Mouse (Mus musculus): ENCODE data around the gene Lrrc36. TPM values are rescaled to one million over a fixed set of nuclear protein-coding genes. Genes with fewer than 3 reads are reported as not detected.

Lrrc36 gene
- polyA plus RNA-seq, 1 experiment from 2014 or later, result 0.88 TPM

- Histone ChIP-seq H3K4me2 (replicated peaks) (no peak overlapping the region), H3K4me3 (no peak overlapping the region), H3K9me3 (no peaks in the 10 kb centered on the region), H3K27ac (replicated peaks) (no peak overlapping the region), H3K27me3 (no peaks in the 10 kb centered on the region), H3K9ac (replicated peaks) (no peak overlapping the region), H3K36me3 (no peaks in the 10 kb centered on the region), H3K4me1 (peaks cover 7% of the 10 kb centered on the region; the same call in 1 of the 2 replicates)
- ATAC-seq (replicated peaks), result no peak
- WGBS, result 35% methylated on average over 3 of the region's 3 CpGs
Measured at GRCm38 (mm10) chr8:105397747-105398146, 15.6 kb upstream of the Lrrc36 start.

DNA sequence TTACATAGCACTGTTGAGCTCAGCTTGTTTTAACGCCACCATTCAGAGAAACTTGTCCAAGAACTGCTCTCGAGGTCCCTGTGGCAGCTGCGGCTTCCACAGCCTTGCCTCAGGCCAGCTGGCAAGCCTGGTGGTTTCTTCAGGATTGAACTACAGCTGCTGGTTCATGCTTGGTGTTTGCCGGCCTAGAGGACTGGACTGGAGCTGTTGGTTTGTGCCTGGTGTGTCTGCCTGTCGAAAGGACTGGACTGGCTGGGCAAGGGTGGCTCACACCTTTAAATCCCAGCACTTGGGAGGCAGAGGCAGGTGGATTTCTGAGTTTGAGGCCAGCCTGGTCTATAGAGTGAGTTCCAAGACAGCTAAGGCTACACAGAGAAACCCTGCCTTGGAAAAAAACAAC lies 13.4 kb upstream of the Lrrc36 start:
- Histone ChIP-seq H3K4me2 (replicated peaks) (no peak overlapping the region), H3K27me3 (no peaks in the 10 kb centered on the region), H3K4me3 (no peak overlapping the region), H3K9ac (replicated peaks) (no peak overlapping the region), H3K9me3 (no peaks in the 10 kb centered on the region), H3K4me1 (no peaks in the 10 kb centered on the region), H3K27ac (replicated peaks) (no peak overlapping the region), H3K36me3 (no peaks in the 10 kb centered on the region)
- no peak for ATAC-seq (replicated peaks)
- 85% methylated on average over 5 of the region's 5 CpGs for WGBS

- Histone ChIP-seq H3K9ac (replicated peaks) (no peak overlapping the region), H3K27me3 (no peaks in the 10 kb centered on the region), H3K27ac (replicated peaks) (no peak overlapping the region), H3K4me1 (peaks cover 13% of the 10 kb centered on the region; the same call in 1 of the 2 replicates), H3K9me3 (no peaks in the 10 kb centered on the region), H3K36me3 (no peaks in the 10 kb centered on the region), H3K4me2 (replicated peaks) (no peak overlapping the region), H3K4me3 (no peak overlapping the region)
- ATAC-seq (replicated peaks), result no peak
- 93% methylated on average over 8 of the region's 8 CpGs for WGBS
Measured at GRCm38 (mm10) chr8:105403467-105403866, 9.9 kb upstream of the Lrrc36 start.

- H3K27me3 ChIP-seq, result no peaks in the 10 kb centered on the region
- no peak overlapping the region for H3K4me2 ChIP-seq (replicated peaks)
- no peak overlapping the region for H3K9ac ChIP-seq (replicated peaks)
- no peak overlapping the region for H3K27ac ChIP-seq (replicated peaks)
- H3K9me3 ChIP-seq, result no peaks in the 10 kb centered on the region
- peaks cover 13% of the 10 kb centered on the region; the same call in 1 of the 2 replicates for H3K4me1 ChIP-seq
- ATAC-seq (replicated peaks), result no peak
- no peak overlapping the region for H3K4me3 ChIP-seq
- H3K36me3 ChIP-seq, result no peaks in the 10 kb centered on the region
- 34% methylated on average over 1 of the region's 1 CpGs for WGBS
Measured at GRCm38 (mm10) chr8:105404496-105404895, 8.9 kb upstream of the Lrrc36 start.

- H3K27me3 ChIP-seq, result no peaks in the 10 kb centered on the region
- 55% methylated on average over 10 of the region's 10 CpGs for WGBS
- no peak overlapping the region for H3K4me2 ChIP-seq (replicated peaks)
- ATAC-seq (replicated peaks), result peak; percentile 60; the same call in 1 of the 2 replicates
- no peak overlapping the region for H3K9ac ChIP-seq (replicated peaks)
- H3K36me3 ChIP-seq, result no peaks in the 10 kb centered on the region
- H3K4me1 ChIP-seq, result peaks cover 13% of the 10 kb centered on the region; the same call in 1 of the 2 replicates
- no peaks in the 10 kb centered on the region for H3K9me3 ChIP-seq
- no peak overlapping the region for H3K27ac ChIP-seq (replicated peaks)
- no peak overlapping the region for H3K4me3 ChIP-seq
Measured at GRCm38 (mm10) chr8:105406416-105406815, 7.0 kb upstream of the Lrrc36 start.

GRCm38 (mm10) chr8:105408331-105408730 lies 5.0 kb upstream of the Lrrc36 start:
- Histone ChIP-seq H3K27ac (replicated peaks) (no peak overlapping the region), H3K4me3 (no peak overlapping the region), H3K9me3 (no peaks in the 10 kb centered on the region), H3K27me3 (peaks cover 3% of the 10 kb centered on the region), H3K4me1 (peaks cover 14% of the 10 kb centered on the region), H3K9ac (replicated peaks) (no peak overlapping the region), H3K4me2 (replicated peaks) (no peak overlapping the region), H3K36me3 (no peaks in the 10 kb centered on the region)
- WGBS, result 69% methylated on average over 7 of the region's 7 CpGs
- ATAC-seq (replicated peaks), result no peak

- ATAC-seq (replicated peaks), result no peak
- 93% methylated on average over 6 of the region's 6 CpGs for WGBS
Measured at GRCm38 (mm10) chr8:105409947-105410346, 3.4 kb upstream of the Lrrc36 start.

DNA sequence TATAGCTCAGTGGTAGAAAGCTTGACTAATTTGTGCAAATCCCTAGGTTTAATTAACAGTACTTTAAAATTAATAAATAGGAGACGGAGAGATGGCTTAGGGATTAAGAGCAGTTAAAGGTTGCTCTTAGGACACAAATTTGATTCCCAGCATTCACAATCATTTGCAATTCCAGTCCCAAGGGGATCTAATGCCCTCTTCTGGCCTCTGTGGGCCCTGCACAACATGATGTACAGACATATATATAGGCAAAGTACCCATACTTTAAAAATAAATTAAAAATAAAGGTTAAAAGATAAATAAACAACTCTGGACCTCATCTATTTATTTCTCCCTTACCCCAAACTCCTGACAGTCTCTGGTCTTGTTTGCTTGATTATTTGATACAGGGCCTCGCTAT lies 5.6 kb downstream of the Lrrc36 start:
- Histone ChIP-seq H3K27ac (replicated peaks) (no peak overlapping the region), H3K9ac (replicated peaks) (no peak overlapping the region), H3K4me2 (replicated peaks) (no peak overlapping the region), H3K27me3 (peaks cover 2% of the 10 kb centered on the region; the same call in 1 of the 2 replicates), H3K4me1 (0 out of 2 replicates have a peak, but pooled peaks cover under 1% of the 10 kb centered on the region), H3K9me3 (no peaks in the 10 kb centered on the region), H3K36me3 (no peaks in the 10 kb centered on the region), H3K4me3 (no peak overlapping the region)
- WGBS, result 68% methylated on average over 2 of the region's 2 CpGs
- ATAC-seq (replicated peaks), result no peak

More at GRCm38 (mm10) chr8:105409947-105410346, 3.4 kb upstream of the Lrrc36 start:
- Histone ChIP-seq H3K27ac (replicated peaks) (no peak overlapping the region), H3K27me3 (peaks cover 11% of the 10 kb centered on the region), H3K4me1 (peaks cover 21% of the 10 kb centered on the region), H3K36me3 (no peaks in the 10 kb centered on the region), H3K4me2 (replicated peaks) (no peak overlapping the region), H3K4me3 (no peak overlapping the region), H3K9me3 (no peaks in the 10 kb centered on the region), H3K9ac (replicated peaks) (no peak overlapping the region)

- H3K27ac ChIP-seq (replicated peaks), result no peak overlapping the region
- ATAC-seq (replicated peaks), result no peak
- H3K4me1 ChIP-seq, result no peaks in the 10 kb centered on the region
- no peak overlapping the region for H3K9ac ChIP-seq (replicated peaks)
- no peaks in the 10 kb centered on the region for H3K27me3 ChIP-seq
- WGBS, result 89% methylated on average over 4 of the region's 4 CpGs
- no peaks in the 10 kb centered on the region for H3K36me3 ChIP-seq
- H3K4me3 ChIP-seq, result no peak overlapping the region
- H3K9me3 ChIP-seq, result no peaks in the 10 kb centered on the region
- H3K4me2 ChIP-seq (replicated peaks), result no peak overlapping the region
Measured at GRCm38 (mm10) chr8:105419800-105420199, 6.4 kb downstream of the Lrrc36 start.

DNA sequence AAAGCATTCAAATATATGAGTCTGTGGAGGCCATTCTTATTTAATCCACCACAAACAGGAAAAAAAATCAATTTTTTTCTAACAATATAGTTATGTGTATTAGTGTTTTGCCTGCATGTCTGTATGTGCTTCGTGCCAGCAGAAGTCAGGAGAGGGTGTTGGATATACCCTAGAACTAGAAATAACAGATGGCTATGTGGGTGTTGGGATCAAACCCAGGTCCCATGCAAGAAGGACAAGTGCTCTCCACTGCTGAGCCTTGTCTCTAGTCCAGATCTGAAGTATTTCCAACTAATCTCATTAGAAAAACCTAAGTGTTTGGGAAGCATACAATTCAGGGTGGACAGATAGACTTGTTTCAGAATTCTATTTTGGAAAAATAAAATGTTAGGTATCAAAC lies 8.6 kb downstream of the Lrrc36 start:
- no peaks in the 10 kb centered on the region for H3K27me3 ChIP-seq
- H3K4me2 ChIP-seq (replicated peaks), result no peak overlapping the region
- no peaks in the 10 kb centered on the region for H3K4me1 ChIP-seq
- no peak overlapping the region for H3K4me3 ChIP-seq
- no peak overlapping the region for H3K9ac ChIP-seq (replicated peaks)
- ATAC-seq (replicated peaks), result no peak
- WGBS, result 70% methylated on average over 1 of the region's 1 CpGs
- no peaks in the 10 kb centered on the region for H3K9me3 ChIP-seq
- H3K27ac ChIP-seq (replicated peaks), result no peak overlapping the region
- H3K36me3 ChIP-seq, result no peaks in the 10 kb centered on the region

- Histone ChIP-seq H3K36me3 (no peaks in the 10 kb centered on the region), H3K27me3 (no peaks in the 10 kb centered on the region), H3K9ac (replicated peaks) (no peak overlapping the region), H3K27ac (replicated peaks) (no peak overlapping the region), H3K4me2 (replicated peaks) (no peak overlapping the region), H3K4me1 (peaks cover 2% of the 10 kb centered on the region; the same call in 1 of the 2 replicates), H3K9me3 (no peaks in the 10 kb centered on the region), H3K4me3 (no peak overlapping the region)
- ATAC-seq (replicated peaks), result no peak
- 83% methylated on average over 6 of the region's 6 CpGs for WGBS
Measured at GRCm38 (mm10) chr8:105426878-105427277, 13.5 kb downstream of the Lrrc36 start.

GRCm38 (mm10) chr8:105431743-105432515 lies 18.6 kb downstream of the Lrrc36 start:
- 30% methylated on average over 7 of the region's 7 CpGs for WGBS
- Histone ChIP-seq H3K4me2 (replicated peaks) (no peak overlapping the region), H3K9ac (replicated peaks) (no peak overlapping the region), H3K27me3 (no peaks in the 10 kb centered on the region), H3K36me3 (no peaks in the 10 kb centered on the region), H3K4me3 (no peak overlapping the region), H3K27ac (replicated peaks) (no peak overlapping the region), H3K4me1 (peaks cover 24% of the 10 kb centered on the region), H3K9me3 (no peaks in the 10 kb centered on the region)
- no peak for ATAC-seq (replicated peaks)

GRCm38 (mm10) chr8:105433021-105433420 lies 19.6 kb downstream of the Lrrc36 start:
- peaks cover 24% of the 10 kb centered on the region for H3K4me1 ChIP-seq
- H3K9ac ChIP-seq (replicated peaks), result no peak overlapping the region
- H3K27me3 ChIP-seq, result no peaks in the 10 kb centered on the region
- no peak for ATAC-seq (replicated peaks)
- no peak overlapping the region for H3K4me3 ChIP-seq
- no peaks in the 10 kb centered on the region for H3K36me3 ChIP-seq
- no peaks in the 10 kb centered on the region for H3K9me3 ChIP-seq
- H3K27ac ChIP-seq (replicated peaks), result no peak overlapping the region
- 22% methylated on average over 6 of the region's 6 CpGs for WGBS
- H3K4me2 ChIP-seq (replicated peaks), result no peak overlapping the region

All from forebrain, embryonic 15.5 days (tissue).